Mouse (Mus musculus) left cerebral cortex, adult 8-10 months (tissue): ENCODE data around the gene Slc17a5. TPM values are rescaled to one million over a fixed set of nuclear protein-coding genes. Genes with fewer than 3 reads are reported as not detected.

ENCODE experiments used
- total RNA-seq, 4 experiments: library from RNA; stranded (reverse); gene quantifications; 2 replicates each; pipeline ENCODE4 v1.2.4; 2022

Slc17a5 gene
- total RNA-seq, 4 experiments from 2014 or later = 17.2 to 20.3 (median 19.2) TPM

Other genes starting within 250 kb of the Slc17a5 start
- gene Gsta2, start 232.3 kb downstream of the Slc17a5 start, total RNA-seq = not detected
- under 1 TPM in 1 of 4 experiments, not detected in 3; 0.65 TPM for gene Dppa5a, start 219.9 kb downstream of the Slc17a5 start, total RNA-seq
- gene Ooep, start 209.3 kb downstream of the Slc17a5 start, total RNA-seq = not detected
- under 1 TPM in 2 of 4 experiments, not detected in 2; 0.25 to 0.33 TPM for gene Ddx43, start 192.3 kb downstream of the Slc17a5 start, total RNA-seq
- gene Cgas, start 144.8 kb downstream of the Slc17a5 start, total RNA-seq = 1 to 10 TPM in 1 of 4 experiments, under 1 TPM in 3; 0.52 to 1.1 (median 0.65) TPM
- 10 to 100 TPM; 22.9 to 29.3 (median 26.9) TPM for gene Mto1, start 139.8 kb downstream of the Slc17a5 start, total RNA-seq
- under 1 TPM; 0.40 to 0.54 (median 0.47) TPM for gene Gm17324, start 139.3 kb downstream of the Slc17a5 start, total RNA-seq
- gene Eef1a1, start 98.9 kb downstream of the Slc17a5 start, total RNA-seq = 1,000 to 10,000 TPM; 2,343 to 2,844 (median 2,594) TPM
- gene Cd109, start 27.5 kb upstream of the Slc17a5 start, total RNA-seq = 1 to 10 TPM in 3 of 4 experiments, under 1 TPM in 1; 0.53 to 1.5 (median 1.2) TPM